Comparison of ENCODE assay signal across 18 mouse cellular contexts in genomic region chr15:25822656-25823055, GRCm38 (mm10).
"Had no signal": no experiment of that assay in that cellular context is flagged by ENCODE, and none has a peak within 500 bp of the region (broad histone marks: within the 10 kb centered on the region; RNA-seq: fewer than 3 reads in every experiment).

No protein-coding gene starts in this region.

- H3K4me3 ChIP-seq: liver, embryonic 15.5 days; lung, embryonic 15.5 days; megakaryocyte, embryonic 14.5 days; midbrain, embryonic 13.5 days; midbrain, embryonic 15.5 days; neural tube, embryonic 12.5 days had no signal

- H3K27ac ChIP-seq: liver, embryonic 15.5 days; lung, embryonic 15.5 days; macrophage; midbrain, embryonic 13.5 days; midbrain, embryonic 15.5 days; neural tube, embryonic 12.5 days had no signal

- ATAC-seq: liver, postnatal 0 days; lung, postnatal 0 days; midbrain, embryonic 13.5 days; midbrain, embryonic 15.5 days had no signal

- DNase-seq: liver, postnatal 0 days; lung, adult 2 months; lung, postnatal 14 days; lung, postnatal 36 days; right cerebral cortex, postnatal 25 days; right cerebral cortex, postnatal 4 days; spleen, adult 18-20 months; thymus, adult 18-20 months; thymus, postnatal 14 days; thymus, postnatal 36 days had no signal
